Mouse (Mus musculus) midbrain, postnatal 0 days (tissue): ENCODE results near the gene Adgrl2. TPM values are rescaled to one million over a fixed set of nuclear protein-coding genes. Genes with fewer than 3 reads are reported as not detected.

ENCODE experiments used
- ATAC-seq: fragments of 200-750 bp; cut with Nextera tagmentation; 2 replicates; pipeline ENCODE4 v1.8.0; 2017; ENCODE audit warnings: moderate number of reproducible peaks, mild to moderate bottlenecking, moderate TSS enrichment, moderate library complexity; ENCODE audit not compliant: low FRiP score
- DNase-seq: peaks from one replicate; pipeline ENCODE4 v3.0.0-alpha.2; 2015; ENCODE audit warnings: low spot score
- H3K27ac ChIP-seq: fragments of 300-500 bp; sonication (generic); 2 replicates; pipeline ENCODE4 v1.5.1; 2014; ENCODE audit warnings: low read depth, mild to moderate bottlenecking, low read length, mixed read lengths
- H3K27me3 ChIP-seq: fragments of 300-500 bp; sonication (generic); 2 replicates; pipeline ENCODE4 v1.6.1; 2014; ENCODE audit warnings: low read length, control low read depth, mixed read lengths; ENCODE audit not compliant: insufficient read depth
- H3K36me3 ChIP-seq: fragments of 300-500 bp; sonication (generic); 2 replicates; pipeline ENCODE4 v1.6.1; 2014; ENCODE audit warnings: low read length, control low read depth, mixed read lengths; ENCODE audit not compliant: insufficient read depth
- H3K4me1 ChIP-seq: fragments of 300-500 bp; sonication (generic); 2 replicates; pipeline ENCODE4 v1.6.1; 2014; ENCODE audit warnings: mild to moderate bottlenecking, control low read depth, antibody characterized with exemption, low read length, mixed read lengths; ENCODE audit not compliant: insufficient read depth
- H3K4me2 ChIP-seq: fragments of 300-500 bp; sonication (generic); 2 replicates; pipeline ENCODE4 v1.6.1; 2014; ENCODE audit warnings: low read depth, mild to moderate bottlenecking, low read length, mixed read lengths; ENCODE audit not compliant: poor library complexity, severe bottlenecking
- H3K4me3 ChIP-seq: fragments of 300-500 bp; sonication (generic); 2 replicates; pipeline ENCODE4 v1.5.1; 2014; ENCODE audit warnings: low read depth, mild to moderate bottlenecking, low read length, moderate library complexity
- H3K9ac ChIP-seq: fragments of 300-500 bp; sonication (generic); replicated peaks from 2 replicates; pipeline ENCODE4 v1.6.1; 2014; ENCODE audit warnings: mild to moderate bottlenecking, low read length, moderate library complexity, mixed read lengths; ENCODE audit not compliant: poor library complexity, severe bottlenecking
- H3K9me3 ChIP-seq: fragments of 300-500 bp; sonication (generic); 2 replicates; pipeline ENCODE4 v1.6.1; 2016; ENCODE audit warnings: low read length, control low read depth
- CTCF ChIP-seq: IDR thresholded peaks from 2 replicates; pipeline ENCODE4 v1.5.1; 2016; ENCODE audit warnings: antibody characterized with exemption, mild to moderate bottlenecking
- WGBS: fragments of 180-500 bp; shearing (Covaris S2); extraction: QIAGEN DNeasy Blood & Tissue Kit; methylation state at CpG from one replicate; pipeline ENCODE4 v1.1.7; 2014; 5-methylcytosine and 5-hydroxymethylcytosine counted together
- polyA plus RNA-seq: library from polyadenylated mRNA; unstranded; fragments of >200 nt; fragmentation: Nextera tagmentation; extraction: Ambion mirVana; gene quantifications from 2 replicates; pipeline ENCODE4 v1.2.1, GENCODE M21; 2015
- total RNA-seq: library from RNA; depleted of rRNA; stranded (reverse); fragments of >200 nt; gene quantifications from 2 replicates; pipeline ENCODE4 v1.2.3, GENCODE M21; 2014

Adgrl2 gene
- total and polyA plus RNA-seq, 2 experiments from 2014 or later = 92.9 to 102 TPM

DNA sequence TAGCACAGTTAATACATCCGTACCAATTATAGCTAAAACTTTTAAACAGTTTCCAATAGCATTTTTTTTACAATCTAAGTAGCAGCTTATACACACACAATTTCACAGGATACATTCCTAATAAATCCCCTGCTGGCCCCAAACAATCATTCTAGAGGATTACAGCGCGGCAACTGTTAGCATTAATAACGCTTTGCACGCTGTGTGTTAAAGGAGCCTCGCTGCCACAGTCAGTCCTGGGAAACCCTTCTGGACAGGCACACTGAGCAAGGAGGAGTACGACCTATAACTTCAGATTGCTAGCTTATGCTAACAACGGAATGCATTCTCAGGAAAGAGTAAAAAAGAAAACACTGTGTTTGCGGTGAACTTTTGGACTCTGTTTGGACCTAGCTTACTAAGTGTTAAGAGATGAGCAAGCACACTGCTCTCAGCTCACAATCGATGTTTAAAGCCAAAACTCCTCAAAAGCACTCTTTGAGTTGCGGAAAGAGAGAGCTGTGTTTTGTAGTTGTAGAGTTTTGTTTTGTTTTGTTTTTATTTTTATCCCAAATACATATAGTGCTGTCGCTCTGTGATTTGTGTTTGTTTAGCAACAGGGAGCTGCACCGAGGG is 25.3 kb downstream of the Adgrl2 start:
- 37% methylated on average over 13 of the region's 13 CpGs for WGBS
- Histone ChIP-seq H3K4me3 (no peak overlapping the region), H3K36me3 (no peaks in the 10 kb centered on the region), H3K9me3 (no peaks in the 10 kb centered on the region), H3K9ac (no peak overlapping the region), H3K4me2 (no peak overlapping the region), H3K27me3 (no peaks in the 10 kb centered on the region), H3K4me1 (peaks cover 2% of the 10 kb centered on the region; the same call in 1 of the 2 replicates), H3K27ac (no peak overlapping the region)
- DNase-seq (no peak), ATAC-seq (no peak)
- no peak for TF ChIP-seq CTCF

DNA sequence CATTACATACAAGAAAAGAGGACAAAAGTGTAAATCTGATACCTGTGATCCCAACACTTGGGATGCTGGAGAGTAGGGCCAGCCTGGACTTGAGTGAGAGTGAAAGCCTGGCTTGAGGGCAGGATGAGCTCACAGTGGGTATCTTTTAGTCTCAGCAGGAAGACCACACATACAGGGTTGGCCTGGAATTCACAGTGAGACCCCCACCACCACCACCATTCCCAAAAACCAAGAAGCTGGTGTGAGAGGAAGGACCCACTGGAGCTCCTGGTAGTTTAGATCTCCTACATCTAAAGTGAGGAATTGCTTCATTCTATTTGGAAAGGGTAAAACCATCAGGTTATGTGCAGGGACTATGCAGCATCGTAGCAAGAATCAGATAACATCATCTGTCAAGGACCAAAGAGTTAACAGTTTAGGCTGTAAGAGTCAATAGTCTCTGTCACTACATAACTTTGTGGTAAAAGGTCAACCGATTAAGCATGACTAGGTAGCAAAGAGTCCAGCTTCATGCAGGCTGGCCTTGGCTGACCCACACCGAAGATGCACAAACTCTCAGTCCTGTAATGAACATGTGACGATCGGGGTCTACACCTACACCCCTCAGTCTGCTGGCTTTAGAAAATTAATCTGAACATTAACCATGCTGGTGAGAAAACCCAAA is 26.8 kb downstream of the Adgrl2 start:
- Histone ChIP-seq H3K9ac (no peak overlapping the region), H3K36me3 (no peaks in the 10 kb centered on the region), H3K27me3 (no peaks in the 10 kb centered on the region), H3K4me2 (no peak overlapping the region), H3K4me3 (no peak overlapping the region), H3K27ac (no peak overlapping the region), H3K9me3 (no peaks in the 10 kb centered on the region), H3K4me1 (peaks cover 5% of the 10 kb centered on the region; the same call in 1 of the 2 replicates)
- WGBS = 91% methylated on average over 5 of the region's 5 CpGs
- no peak for TF ChIP-seq CTCF
- ATAC-seq (no peak), DNase-seq (no peak)

DNA sequence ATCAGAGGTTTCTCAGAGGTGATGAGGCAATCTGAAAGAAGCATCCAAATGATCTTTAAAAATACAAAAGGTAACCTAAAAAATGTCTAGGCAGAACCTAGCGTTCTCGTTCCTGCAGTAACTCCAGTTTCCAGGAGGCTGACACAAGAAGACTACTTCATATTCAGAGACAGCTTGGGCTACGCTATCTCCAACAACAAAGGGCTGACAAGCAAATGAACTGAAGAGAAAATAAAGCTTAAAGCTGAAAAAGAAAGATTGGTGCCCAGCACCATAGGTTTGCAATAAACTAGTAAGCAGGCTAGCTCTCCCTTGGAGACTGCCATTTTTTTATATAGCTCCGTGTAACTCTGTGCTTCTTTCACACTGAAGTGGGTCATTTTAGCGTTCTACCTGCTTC is 28.7 kb downstream of the Adgrl2 start:
- no peak overlapping the region for H3K27ac ChIP-seq
- no peaks in the 10 kb centered on the region for H3K36me3 ChIP-seq
- WGBS = 64% methylated on average over 5 of the region's 5 CpGs
- ATAC-seq (no peak), DNase-seq (no peak)
- H3K9me3 ChIP-seq = no peaks in the 10 kb centered on the region
- no peak overlapping the region for H3K4me3 ChIP-seq
- no peak overlapping the region for H3K4me2 ChIP-seq
- H3K9ac ChIP-seq = no peak overlapping the region
- no peak for TF ChIP-seq CTCF
- peaks cover 5% of the 10 kb centered on the region; the same call in 1 of the 2 replicates for H3K4me1 ChIP-seq
- H3K27me3 ChIP-seq = no peaks in the 10 kb centered on the region

DNA sequence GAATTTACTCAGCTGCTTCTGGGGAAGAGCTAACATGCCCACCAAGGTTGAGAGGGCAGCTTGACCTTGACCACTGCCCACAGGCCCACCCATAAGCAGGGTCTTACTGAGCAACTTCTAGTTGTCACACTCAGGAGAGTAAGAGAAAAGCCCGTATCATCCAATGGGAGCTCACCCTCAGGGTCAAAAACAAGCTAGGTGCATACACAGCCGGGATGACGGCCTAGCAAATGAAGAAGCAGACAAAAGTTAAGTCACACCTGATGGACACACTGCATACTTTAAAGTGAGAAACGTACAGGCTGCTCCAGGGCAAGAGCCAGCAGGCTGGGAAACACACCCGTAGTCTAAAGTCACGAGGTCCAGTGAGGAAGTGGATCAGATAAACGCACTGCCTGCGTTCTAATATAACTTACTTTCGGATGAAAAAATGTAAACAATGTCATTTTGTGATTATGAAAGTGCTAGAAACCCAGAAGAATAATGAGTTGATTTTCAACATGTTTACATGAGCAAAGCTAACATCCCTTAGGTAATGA is 29.5 kb downstream of the Adgrl2 start:
- peaks cover 5% of the 10 kb centered on the region; the same call in 1 of the 2 replicates for H3K4me1 ChIP-seq
- no peak for ATAC-seq
- 79% methylated on average over 9 of the region's 9 CpGs for WGBS

DNA sequence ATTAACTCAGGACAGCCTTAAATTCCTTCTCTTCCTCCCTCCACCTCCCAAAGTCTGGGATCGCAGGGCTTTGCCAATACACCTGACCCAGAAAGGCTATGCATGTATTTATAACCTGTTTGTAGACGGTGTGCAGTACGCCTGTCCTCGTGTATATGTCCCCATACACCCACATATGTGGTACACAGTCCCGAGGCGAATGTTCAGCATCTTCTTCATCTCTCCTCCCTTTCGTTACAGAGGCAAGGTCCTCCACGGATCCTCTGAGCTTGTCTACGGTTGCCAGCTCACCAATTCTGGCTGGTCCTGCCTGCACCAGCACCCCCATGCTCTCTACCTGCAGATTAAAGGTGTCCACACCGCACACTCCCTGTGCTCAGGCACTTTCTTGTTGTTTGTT is 30.1 kb downstream of the Adgrl2 start:
- Histone ChIP-seq H3K9ac (no peak overlapping the region), H3K36me3 (no peaks in the 10 kb centered on the region), H3K4me3 (no peak overlapping the region), H3K27ac (no peak overlapping the region), H3K4me1 (peaks cover 5% of the 10 kb centered on the region; the same call in 1 of the 2 replicates), H3K27me3 (no peaks in the 10 kb centered on the region), H3K9me3 (no peaks in the 10 kb centered on the region), H3K4me2 (no peak overlapping the region)
- 87% methylated on average over 10 of the region's 10 CpGs for WGBS
- TF ChIP-seq CTCF = no peak
- DNase-seq = no peak
- ATAC-seq = no peak

More for the DNA sequence above, 29.5 kb downstream of the Adgrl2 start:
- no peaks in the 10 kb centered on the region for H3K27me3 ChIP-seq
- no peak overlapping the region for H3K4me3 ChIP-seq
- no peak overlapping the region for H3K9ac ChIP-seq
- TF ChIP-seq CTCF = no peak
- no peak for DNase-seq
- no peaks in the 10 kb centered on the region for H3K36me3 ChIP-seq
- H3K27ac ChIP-seq = no peak overlapping the region
- H3K4me2 ChIP-seq = no peak overlapping the region
- no peaks in the 10 kb centered on the region for H3K9me3 ChIP-seq
